Mouse (Mus musculus): ENCODE measurements around the gene Siah2.

GRCm38 (mm10) chr3:58636406-58637295 is 55.5 kb downstream of the Siah2 start, which contains the start of gene Erich6:
- no peak for TF ChIP-seq CTCF (IDR thresholded peaks at IDR 0.05)
- no peak for TF ChIP-seq EP300 (IDR thresholded peaks at IDR 0.05)

Measured in lung, postnatal 0 days (tissue).